12 mouse cellular contexts compared by ENCODE assay signal in the genomic region with DNA sequence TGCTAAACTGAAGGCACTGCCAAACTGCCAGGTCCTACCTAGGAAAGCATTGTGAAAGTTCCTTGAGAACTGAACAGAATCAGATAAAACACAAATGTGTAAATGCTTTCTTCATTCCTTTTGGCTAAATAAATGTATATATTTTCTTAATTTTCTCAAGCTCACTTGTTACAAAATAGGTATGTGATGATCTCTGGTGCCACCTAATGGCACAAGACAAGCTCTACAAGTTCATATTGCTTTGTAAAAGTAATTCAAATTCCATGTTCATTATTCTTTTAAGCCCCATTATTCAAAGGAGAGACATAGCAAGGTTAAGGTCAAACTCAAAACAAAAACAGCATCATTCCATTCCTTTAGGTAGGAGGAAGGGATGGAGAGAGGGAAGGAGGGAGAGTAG. TPM values are rescaled to one million over a fixed set of nuclear protein-coding genes. Genes with fewer than 3 reads are reported as not detected.
DNase-seq lines count a peak whose midpoint lies in the region; ATAC-seq and TF ChIP-seq lines count a peak whose summit lies in the region.
"Had no signal": no experiment of that assay in that cellular context is flagged by ENCODE, and none has a peak within 500 bp of the region (broad histone marks: within the 10 kb centered on the region; RNA-seq: fewer than 3 reads in every experiment).

No protein-coding gene starts in this region.

- H3K4me3 ChIP-seq in hindbrain, postnatal 0 days (ENCODE audit: low read length) = no peak overlapping the region
- H3K4me3 ChIP-seq in hindbrain, embryonic 10.5 days = no peak overlapping the region
- H3K4me3 ChIP-seq: hindbrain, embryonic 15.5 days had no signal

- TF ChIP-seq CTCF in hindbrain, postnatal 0 days (IDR thresholded peaks at IDR 0.05; ENCODE audit: low read depth) = peak; percentile 71

- H3K27ac ChIP-seq in hindbrain, postnatal 0 days = no peak overlapping the region
- no peak overlapping the region for H3K27ac ChIP-seq in hindbrain, embryonic 10.5 days
- H3K27ac ChIP-seq: hindbrain, embryonic 15.5 days had no signal

- H3K4me2 ChIP-seq in hindbrain, postnatal 0 days (ENCODE audit: low read depth, low read length) = no peak overlapping the region
- H3K4me2 ChIP-seq: hindbrain, embryonic 15.5 days had no signal

- no peak overlapping the region for H3K9ac ChIP-seq in hindbrain, postnatal 0 days (replicated peaks; ENCODE audit: low read length)
- H3K9ac ChIP-seq: hindbrain, embryonic 15.5 days had no signal

- DNase-seq in hindbrain, postnatal 0 days (ENCODE audit: low spot score) = peak; percentile 74
- no peak for DNase-seq in hindbrain, embryonic 10.5 days (ENCODE audit: low spot score)
- DNase-seq in thymus, postnatal 0 days (ENCODE audit: low spot score) = peak; percentile 47
- no peak for DNase-seq in thymus, postnatal 25 days
- peak; percentile 55 for DNase-seq in c-Kit-positive CD71-positive TER-119-negative erythroid progenitor cells, embryonic 14.5 days (ENCODE audit: low read depth)
- peak; percentile 35 for DNase-seq in telencephalon, adult 2 months (ENCODE audit: low read depth, low spot score)
- no peak for DNase-seq in left cerebral cortex, postnatal 10 days (ENCODE audit: extremely low spot score in 1 of 2, low spot score in 2 of 2)
- DNase-seq in thymus, postnatal 4 days = no peak
- DNase-seq: cerebellum, postnatal 36 days had no signal

- ATAC-seq in hindbrain, postnatal 0 days = no peak

- H3K27me3 ChIP-seq in hindbrain, postnatal 0 days (ENCODE audit: insufficient read depth, low read length) = peaks cover 19% of the 10 kb centered on the region; the same call in 1 of the 2 replicates
- peaks cover 30% of the 10 kb centered on the region for H3K27me3 ChIP-seq in hindbrain, embryonic 10.5 days (ENCODE audit: insufficient read depth, poor library complexity, severe bottlenecking)

- H3K4me1 ChIP-seq in hindbrain, postnatal 0 days (ENCODE audit: insufficient read depth, low read length) = no peaks in the 10 kb centered on the region
- H3K4me1 ChIP-seq in hindbrain, embryonic 10.5 days (replicated peaks) = peaks cover 7% of the 10 kb centered on the region

- intact Hi-C loops in left cerebral cortex, postnatal 10 days (cut with DNase I) = loop anchor here (10.0 kb wide), 1 partner anchor 669 kb away; no protein-coding TSS in a partner anchor

- H3K9me3 ChIP-seq in hindbrain, postnatal 0 days (ENCODE audit: low read length) = no peaks in the 10 kb centered on the region
- no peaks in the 10 kb centered on the region for H3K9me3 ChIP-seq in hindbrain, embryonic 10.5 days
- H3K9me3 ChIP-seq: hindbrain, embryonic 15.5 days had no signal

- H3K36me3 ChIP-seq in hindbrain, postnatal 0 days (ENCODE audit: insufficient read depth, low read length) = no peaks in the 10 kb centered on the region
- H3K36me3 ChIP-seq in hindbrain, embryonic 10.5 days = peaks cover 30% of the 10 kb centered on the region

RNA-seq across cellular contexts. Expression of a gene that starts 3.7 kb away (rescaled TPM):
- 0.58 and 1.3 TPM in 2 replicates for total RNA-seq in hindbrain, postnatal 0 days (2014; rRNA removed)
- polyA plus RNA-seq in hindbrain, postnatal 0 days (2015; fragmentation: Nextera tagmentation; extraction: Ambion mirVana) = 0.72 and 1.0 TPM in 2 replicates
- polyA plus RNA-seq in hindbrain, embryonic 10.5 days (2016; fragmentation: Nextera tagmentation; extraction: Ambion mirVana) = 1.7 and 1.8 TPM in 2 replicates
- 1.3 and 1.8 TPM in 2 replicates for polyA plus RNA-seq in thymus, postnatal 0 days (2015; fragmentation: Nextera tagmentation; extraction: Ambion mirVana)
- 1 to 10 TPM in 1 of 2 experiments, under 1 TPM in 1; 0.77 to 1.4 TPM for total RNA-seq in left cerebral cortex, postnatal 10 days (2021)
- total RNA-seq: gastrocnemius, adult 8-10 months had no signal

RNA-seq across cellular contexts. Expression of a gene that starts 31.2 kb away (rescaled TPM):
- 0.04 and 0.16 TPM in 2 replicates for total RNA-seq in hindbrain, postnatal 0 days (2014; rRNA removed)
- polyA plus RNA-seq in hindbrain, postnatal 0 days (2015; fragmentation: Nextera tagmentation; extraction: Ambion mirVana) = 0.09 and 0.14 TPM in 2 replicates
- 0.24 and 1.2 TPM in 2 replicates for polyA plus RNA-seq in hindbrain, embryonic 10.5 days (2016; fragmentation: Nextera tagmentation; extraction: Ambion mirVana)
- 0.21 and 0.23 TPM in 2 replicates for polyA plus RNA-seq in thymus, postnatal 0 days (2015; fragmentation: Nextera tagmentation; extraction: Ambion mirVana)
- total RNA-seq in left cerebral cortex, postnatal 10 days (2021) = not detected

RNA-seq across cellular contexts. Expression of a gene that starts 46.9 kb away (rescaled TPM):
- total RNA-seq in hindbrain, postnatal 0 days (2014; rRNA removed) = under 0.01 TPM in 1 of 2 replicates, not detected in the other
- not detected in 2 replicates for polyA plus RNA-seq in hindbrain, postnatal 0 days (2015; fragmentation: Nextera tagmentation; extraction: Ambion mirVana)
- polyA plus RNA-seq in hindbrain, embryonic 10.5 days (2016; fragmentation: Nextera tagmentation; extraction: Ambion mirVana) = not detected in 2 replicates
- polyA plus RNA-seq in thymus, postnatal 0 days (2015; fragmentation: Nextera tagmentation; extraction: Ambion mirVana) = not detected in 2 replicates
- not detected for total RNA-seq in left cerebral cortex, postnatal 10 days (2021)
- polyA plus RNA-seq: hindbrain, embryonic 15.5 days; limb, embryonic 11.5 days had no signal

Comparison
In these comparisons a context has a peak if more than half of its experiments do, and no peak if none do; other contexts are left out.
1. DNase-seq: peak in hindbrain, postnatal 0 days (single experiment), thymus, postnatal 0 days (single experiment), c-Kit-positive CD71-positive TER-119-negative erythroid progenitor cells, embryonic 14.5 days (single experiment) and telencephalon, adult 2 months (single experiment); none in hindbrain, embryonic 10.5 days (single experiment), thymus, postnatal 25 days (single experiment), left cerebral cortex, postnatal 10 days (0 of 2) and thymus, postnatal 4 days (single experiment).